Mouse (Mus musculus) MEL-GATA-1-ER (cell line): ENCODE data around the gene Olfml2b.

ENCODE experiments used
- DNase-seq: peaks from one replicate; pipeline ENCODE4 v3.0.0-alpha.2; 2012; ENCODE audit warnings: low read depth; ENCODE audit errors: extremely low read depth

Olfml2b gene

GRCm38 (mm10) chr1:170729267-170729962 is 85.1 kb downstream of the Olfml2b start:
- no peak for DNase-seq

DNA sequence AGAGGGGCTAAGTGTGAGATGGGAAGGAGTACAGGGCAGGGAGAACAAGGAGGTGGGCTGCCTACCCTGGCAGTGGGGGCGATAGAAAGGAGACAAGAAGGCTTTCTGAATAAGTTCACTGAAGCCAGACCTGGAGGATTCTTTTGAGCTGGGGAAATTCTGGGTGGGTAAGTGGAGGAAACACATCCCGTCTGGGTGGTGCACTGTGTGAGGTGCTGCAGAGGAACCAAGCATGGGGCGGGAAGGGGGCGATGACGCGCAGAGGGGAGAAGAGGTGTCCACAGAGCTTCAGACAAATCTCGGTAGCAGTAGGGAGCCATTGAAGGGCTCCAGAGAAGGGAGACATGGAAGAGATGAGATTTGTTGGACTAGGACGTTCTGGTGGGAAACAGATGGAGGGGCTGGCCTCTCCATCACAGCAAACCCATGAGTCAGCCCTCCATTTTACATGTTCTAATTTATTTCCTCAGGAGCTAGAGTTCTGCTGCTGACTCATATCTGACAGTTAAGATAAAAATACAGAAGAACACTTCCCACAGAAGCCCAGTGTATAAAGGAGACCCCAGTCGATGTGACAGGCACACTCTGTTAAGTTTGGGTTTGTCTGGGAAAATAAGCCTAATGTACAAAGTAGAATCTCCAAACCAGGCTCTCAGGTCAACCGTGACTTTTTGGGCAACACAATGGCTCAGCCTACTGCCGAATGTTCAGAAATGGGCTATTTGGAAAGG is 87.7 kb downstream of the Olfml2b start:
- DNase-seq, result peak; percentile 28
